Mouse (Mus musculus) urinary bladder, postnatal 25 days (tissue): ENCODE data around the gene Dbh.

Experiments used
- DNase-seq: peaks from one replicate; pipeline ENCODE4 v3.0.0; 2022; ENCODE audit warnings: low spot score

Dbh gene

DNA sequence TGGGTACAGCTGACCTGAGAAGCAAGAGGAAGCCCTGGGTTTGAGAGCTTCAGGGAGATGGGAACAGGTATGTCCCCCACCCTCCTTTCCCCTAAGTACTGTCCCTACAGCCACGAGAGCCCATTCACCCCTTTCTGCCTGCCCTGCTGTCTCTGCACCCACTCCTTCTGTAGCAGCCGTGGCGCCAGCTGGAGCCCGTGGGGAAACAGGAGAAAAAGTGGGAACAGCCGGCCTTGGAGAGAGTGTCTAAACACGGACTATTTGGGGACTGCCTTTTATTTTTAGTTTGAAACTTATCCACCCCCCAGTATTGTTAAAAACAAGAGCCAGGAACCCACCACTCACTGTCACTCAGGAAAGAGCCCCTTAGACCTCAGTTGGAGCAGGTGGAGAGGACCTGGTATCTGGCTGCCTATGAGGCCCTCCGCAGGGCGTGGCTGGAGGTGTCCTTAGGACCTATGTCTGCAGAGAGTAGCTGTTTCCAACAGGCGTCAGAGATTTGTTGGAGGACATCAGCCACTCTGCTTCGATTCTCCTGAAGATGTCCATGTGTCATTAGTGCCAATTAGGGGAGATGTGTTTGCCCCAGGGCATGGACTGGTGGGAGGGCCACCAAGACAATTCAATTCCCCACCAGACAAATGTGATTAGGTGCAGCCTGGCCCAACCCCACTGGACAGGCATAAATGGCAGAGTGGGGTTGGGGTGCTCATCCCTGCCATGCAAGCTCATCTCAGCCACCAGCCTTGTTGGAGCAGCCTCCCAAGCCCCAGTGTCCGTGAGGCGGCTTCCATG, at the start of gene Dbh:
TSS of gene Dbh (plus strand) at position 438 of the 795 bp plus-strand sequence.
- no peak for DNase-seq

DNA sequence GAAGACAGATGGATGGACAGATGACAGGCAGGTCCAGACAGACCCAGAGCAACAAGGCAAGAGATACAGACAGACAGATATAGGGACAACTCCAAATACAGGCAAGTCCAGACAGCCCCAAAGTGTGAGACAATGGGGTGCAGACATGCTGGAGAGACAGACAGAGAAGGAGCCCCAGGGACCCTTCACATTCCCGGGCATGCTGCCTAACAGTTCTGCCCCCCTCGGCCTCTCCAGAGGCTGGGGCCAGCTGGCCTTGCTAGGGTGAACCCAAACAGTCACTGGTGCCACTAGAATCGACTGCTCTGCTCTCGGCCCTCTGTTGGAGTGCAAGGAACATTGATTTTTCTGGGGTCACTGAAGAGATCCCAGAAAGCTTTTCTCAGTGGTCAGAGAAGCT, 46.6 kb upstream of the Dbh start:
- DNase-seq, result no peak

DNA sequence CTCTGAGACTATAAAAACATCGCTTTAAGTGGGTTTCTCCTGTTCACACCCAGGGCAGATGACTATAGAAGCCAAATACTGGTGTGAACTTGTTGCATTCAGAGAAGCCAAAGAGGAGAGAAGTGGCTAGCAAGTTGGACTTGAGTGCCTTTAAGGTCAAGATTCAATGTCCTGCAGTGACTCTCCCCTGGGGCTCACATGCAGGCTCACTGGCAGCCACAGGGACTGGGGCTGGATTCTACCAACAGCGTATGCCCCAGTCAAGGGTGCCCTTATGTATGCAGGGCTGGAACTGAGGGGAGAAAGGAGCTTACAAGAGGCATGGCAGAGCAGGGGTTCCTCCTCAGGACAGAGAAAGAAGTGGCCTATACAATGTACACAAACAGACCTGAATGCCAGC, 45.3 kb upstream of the Dbh start:
- DNase-seq, result no peak

DNA sequence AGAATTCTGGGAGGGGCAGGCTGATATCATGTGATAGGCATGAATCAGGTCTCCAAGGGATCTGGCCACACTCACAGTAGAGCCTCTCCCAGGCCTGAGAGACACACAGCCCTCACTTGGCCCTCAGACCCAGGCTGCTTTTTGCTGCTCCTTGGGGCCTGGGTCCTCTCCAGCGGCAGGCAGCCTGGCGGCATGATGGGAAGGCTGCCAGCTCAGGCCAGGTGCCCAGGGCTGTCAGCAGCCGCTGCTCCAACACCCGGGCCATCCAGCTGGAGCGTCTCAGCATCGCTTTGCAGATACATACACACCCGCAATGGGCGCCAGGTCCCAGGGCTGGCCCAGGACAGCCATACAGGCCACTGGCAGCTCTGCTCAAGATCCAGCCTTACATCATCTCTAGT, 44.8 kb upstream of the Dbh start:
- peak; percentile 31 for DNase-seq

DNA sequence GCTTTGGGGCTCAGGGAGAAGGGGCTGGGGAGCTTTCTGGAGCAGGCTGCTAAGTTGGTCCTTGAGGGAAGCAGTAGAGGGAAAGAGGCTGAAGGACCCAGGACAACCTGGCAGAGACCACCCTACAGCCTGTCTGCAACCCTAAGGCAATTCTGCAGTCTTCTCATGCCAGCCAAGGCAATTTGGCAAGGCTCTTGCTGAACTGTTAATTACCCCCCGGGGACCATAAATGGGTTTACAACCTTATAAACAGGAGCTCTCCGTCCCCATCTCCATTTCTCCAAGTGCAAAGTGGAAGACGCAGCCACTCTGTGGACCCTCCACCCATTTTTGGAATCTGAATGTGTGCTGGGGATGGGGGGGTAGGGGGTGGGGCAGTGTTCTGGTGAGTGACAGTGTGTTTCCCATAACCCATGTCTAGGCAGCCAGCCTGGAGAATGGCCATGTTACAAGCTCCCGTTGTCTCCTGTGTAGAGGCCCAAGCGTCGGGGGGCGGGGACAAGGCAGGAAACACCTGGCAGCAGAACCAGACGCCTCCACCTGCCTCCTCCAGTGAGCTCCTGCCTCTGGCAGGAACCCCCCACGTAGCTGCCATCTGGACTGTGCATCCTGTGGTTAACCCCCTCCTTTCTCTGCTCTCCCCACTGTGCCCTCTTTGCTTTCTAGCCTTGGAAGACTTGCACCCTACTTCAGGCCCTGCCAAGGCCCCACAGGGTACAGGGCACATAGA, 43.2 kb upstream of the Dbh start:
- no peak for DNase-seq

DNA sequence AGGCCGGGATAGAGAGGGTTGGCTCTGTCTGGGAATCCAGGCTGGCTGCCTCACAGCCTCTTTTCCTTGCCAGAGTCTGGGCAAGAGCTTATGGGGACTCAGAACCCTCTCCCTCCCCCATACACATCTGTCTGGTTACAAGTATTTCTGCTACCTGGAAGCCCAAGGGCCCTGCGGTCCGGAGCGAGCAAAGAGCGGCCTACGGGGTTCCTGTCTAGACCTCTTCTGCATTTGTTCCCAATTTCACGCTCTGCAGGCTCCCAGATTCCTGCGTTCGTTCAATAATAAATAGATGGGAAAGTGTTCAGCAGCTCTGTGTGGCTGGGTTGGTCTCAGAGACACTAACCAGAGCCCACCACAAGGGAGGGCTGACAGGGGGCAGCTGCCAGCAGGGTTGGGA, 42.5 kb upstream of the Dbh start:
- no peak for DNase-seq

DNA sequence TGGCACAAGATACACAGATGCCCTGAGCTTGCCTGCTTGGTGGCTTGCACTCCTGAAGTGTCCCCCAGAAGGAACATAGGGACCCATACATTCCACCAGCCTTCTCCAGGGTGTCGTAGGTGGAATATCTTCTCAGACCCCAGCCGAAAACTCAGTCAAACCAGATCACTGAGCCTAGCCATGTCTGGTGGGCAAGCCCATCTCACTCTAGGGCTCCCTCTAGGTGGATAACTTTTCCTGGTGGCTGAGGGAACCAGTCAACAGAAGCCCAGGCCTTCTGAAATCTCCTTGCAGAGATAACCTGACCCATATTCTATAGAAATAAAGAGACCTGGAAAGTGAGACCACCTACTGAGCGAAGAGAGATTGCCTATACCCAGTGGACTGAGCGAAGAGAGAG, 41.9 kb upstream of the Dbh start:
- no peak for DNase-seq

DNA sequence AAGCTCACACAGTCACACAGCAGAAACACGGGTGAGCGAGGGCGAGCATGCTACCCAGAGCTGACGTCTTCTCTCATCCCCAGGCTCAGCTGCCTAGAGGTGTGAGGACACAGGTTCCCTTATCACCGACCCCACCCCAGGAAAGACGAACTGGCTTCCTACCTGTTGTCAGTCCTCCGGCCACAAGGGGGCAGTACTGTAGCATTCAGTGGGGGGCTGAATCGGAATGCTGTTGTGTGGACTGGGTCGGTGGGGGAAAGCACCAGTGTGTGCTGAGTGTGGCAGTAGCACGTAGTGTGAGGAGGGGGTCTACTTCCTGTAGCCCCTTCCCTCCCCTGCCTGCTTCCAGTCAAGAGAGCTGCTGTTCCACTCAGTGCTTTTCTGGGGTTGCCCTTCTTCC, 39.1 kb upstream of the Dbh start:
- peak; percentile 69 for DNase-seq

DNA sequence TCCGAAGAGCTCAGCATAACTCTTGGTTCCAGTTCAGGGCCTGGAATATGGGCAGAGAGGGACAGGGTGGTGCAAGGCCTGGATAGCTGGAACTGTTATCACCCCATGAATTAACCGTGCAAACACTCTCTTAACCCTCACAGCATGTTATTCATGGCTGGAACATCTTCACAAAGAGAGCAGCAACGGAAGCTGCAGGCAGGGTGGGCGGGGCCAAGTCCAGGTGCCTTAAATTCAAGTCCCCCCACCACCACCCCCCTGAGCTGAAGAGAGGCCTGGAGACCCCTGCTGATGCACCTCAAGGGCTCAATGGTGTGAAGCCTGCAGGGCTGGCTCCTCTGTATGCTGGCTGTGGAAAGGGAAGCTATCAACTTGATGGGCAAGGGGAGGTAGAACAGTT, 38.5 kb upstream of the Dbh start:
- DNase-seq, result no peak

DNA sequence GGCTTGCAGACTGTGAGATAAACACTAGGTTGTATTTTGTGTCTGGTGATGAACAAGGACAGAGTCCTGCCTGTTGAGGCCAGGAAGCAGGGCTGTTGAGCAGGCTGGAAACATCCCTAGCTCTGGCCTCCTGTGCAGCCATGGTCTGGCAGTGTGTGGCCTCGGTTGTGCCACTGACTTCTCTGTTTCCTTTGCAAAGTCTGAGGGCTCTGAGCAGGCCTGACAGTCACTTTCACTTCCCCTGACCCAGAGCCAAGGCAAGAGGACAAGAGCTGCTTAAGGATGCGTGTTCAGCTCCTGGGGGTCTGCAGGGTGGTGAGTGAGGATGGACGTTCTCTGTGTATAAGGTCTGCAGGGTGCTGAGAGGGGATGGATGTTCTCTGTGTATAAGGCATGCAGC, 36.0 kb upstream of the Dbh start:
- DNase-seq, result no peak

DNA sequence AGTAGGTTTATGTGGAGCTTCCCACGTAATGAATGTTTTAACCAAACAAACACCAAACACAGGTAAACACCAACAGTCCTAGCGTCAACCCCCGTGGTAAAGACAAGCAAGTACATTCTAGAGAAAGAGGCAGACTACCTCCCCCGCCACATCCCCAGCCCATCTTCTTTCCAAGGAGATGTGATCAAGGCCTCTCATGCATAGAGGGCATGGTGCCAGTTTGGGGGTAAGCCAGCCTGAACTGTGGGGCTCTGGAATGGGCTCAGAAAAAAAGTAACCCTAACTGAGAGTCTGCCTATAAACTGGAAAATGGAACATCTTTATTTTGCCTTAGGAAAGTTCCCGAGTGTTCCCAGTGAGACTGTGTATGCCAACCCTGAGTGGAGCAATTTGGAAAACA, 29.1 kb upstream of the Dbh start:
- DNase-seq, result no peak

DNA sequence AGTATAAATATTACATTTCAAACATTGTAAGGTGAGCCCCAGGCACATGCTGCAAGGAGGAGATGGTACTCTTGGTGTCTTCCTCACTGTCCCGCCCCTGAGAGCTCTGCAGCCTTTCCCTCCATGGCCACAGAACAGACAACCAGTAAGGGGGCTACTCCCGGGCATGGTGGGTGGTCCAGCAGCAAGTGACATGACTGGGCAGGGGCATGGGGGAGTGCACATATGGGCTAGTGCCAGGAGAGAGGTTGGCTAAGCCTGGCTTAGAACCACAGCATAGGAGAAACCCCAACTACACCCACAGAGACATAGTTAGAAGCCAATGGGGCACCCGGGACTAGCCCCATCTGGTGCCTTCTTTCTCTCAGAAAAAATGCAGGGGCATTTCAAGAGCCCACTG, 28.7 kb upstream of the Dbh start:
- DNase-seq, result no peak

DNA sequence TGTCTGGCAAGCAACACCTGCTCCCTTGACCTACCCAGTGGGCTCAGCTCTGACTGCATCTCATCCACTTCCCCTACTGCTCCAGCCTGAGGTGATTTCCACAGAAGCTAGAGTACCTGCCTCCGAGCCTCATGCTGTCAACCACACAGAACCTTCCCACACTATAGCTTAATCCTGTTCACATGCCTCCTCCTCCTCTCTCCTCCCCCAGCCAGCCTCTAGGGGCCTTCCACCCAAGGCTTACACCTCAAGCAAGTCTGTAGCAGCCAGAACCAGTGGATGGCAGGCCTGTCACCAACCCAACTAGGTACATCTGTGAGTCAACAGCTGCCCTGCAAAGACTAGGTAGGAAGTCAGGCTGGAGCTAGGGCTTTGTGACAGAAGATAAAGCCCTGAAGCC, 28.2 kb upstream of the Dbh start:
- DNase-seq, result no peak

DNA sequence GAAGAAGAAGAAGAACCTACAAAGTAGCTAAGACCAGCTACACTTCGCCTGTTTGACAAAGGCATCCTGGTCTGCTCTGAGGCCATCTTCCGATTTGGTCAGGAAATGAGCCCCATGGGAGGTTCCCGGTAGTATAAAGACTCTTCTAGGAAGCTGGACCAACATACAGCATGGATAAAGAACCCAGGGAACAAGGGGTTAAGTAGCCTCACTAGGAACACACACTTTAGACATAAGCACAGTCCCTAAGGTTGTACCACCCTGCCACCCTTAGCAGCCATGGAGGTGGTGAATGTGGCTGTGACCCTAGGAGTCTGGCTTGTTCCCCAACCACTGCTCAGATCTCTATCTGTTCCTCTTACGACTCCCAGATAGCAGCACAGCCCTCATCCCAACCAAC, 26.7 kb upstream of the Dbh start:
- no peak for DNase-seq

DNA sequence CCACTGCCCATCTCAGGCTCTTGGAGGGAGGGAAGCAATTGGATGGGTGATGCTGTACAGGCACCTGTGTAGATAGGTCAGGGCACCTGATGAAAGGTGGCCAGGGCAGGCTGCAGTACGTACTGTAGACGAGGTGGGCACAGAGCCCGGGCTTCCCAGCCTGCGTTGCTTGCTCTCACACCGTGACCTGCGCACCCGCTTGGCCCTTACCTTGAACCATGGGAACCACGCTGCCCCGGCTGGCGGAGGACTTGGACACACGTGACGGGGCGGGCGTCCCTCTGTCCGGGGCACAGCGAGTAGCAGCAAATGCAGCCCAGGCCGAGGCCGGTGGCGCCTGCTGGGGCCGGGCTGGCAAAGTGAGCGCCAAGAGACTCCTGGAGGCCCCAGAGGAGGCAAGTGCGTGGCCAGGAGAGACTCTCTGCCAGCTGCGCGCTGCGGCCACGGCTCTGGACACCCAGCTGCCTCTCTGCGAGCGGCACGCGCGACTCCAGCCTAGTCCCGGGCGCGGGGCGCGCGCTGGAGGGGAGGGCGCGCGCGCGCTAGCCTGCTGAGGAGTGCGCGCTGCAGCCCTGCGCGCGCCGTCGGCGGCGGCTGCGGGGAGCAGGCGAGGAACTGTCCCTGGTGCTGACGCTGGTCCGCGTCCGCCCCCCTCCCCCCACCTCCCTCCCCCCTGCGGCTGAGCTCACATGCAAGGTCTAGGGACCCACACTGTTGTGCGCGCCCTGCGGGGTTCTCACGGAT, 22.9 kb upstream of the Dbh start, which contains the start of gene Fam163b:
TSS of gene Fam163b (minus strand) at position 542 of the 744 bp plus-strand sequence.
- no peak for DNase-seq

DNA sequence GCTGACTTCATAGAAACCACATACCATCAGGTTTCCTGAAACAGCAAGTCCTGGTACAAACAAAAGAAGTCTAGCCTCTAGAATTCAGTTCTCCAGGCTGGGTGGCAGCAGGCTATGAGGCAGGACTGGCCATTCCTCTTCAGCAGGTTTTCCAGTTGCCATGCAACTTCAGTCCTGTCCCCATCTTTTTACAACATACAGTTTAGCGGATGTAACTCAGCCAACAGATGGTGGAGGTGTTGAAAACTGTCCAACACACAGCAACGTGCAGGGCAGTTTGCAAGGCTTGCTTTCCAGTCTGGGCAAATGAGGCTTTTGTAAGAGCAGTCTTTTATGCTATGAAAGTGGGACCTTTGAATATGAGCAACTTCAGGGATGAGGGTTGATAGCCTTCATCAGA, 20.1 kb upstream of the Dbh start:
- no peak for DNase-seq

DNA sequence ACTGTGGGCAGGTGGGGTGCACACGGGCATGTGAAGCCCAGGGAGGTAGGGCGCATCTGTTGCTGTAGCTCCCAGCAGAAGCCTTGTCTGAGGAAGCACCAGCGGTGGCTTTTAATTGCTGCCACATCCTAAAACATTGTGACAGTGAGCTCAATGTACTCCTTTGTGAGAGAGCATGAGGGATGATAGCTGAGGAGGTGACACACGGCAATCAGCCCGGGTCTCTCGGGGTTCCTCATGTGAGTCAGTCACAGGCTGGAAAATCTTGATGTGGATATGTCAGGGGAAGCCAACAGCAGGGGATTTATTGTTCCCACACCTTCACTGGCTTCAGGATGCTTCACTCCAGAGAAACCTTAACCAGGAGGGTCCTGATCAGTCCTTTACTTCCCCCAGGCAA, 18.2 kb upstream of the Dbh start:
- DNase-seq, result no peak

DNA sequence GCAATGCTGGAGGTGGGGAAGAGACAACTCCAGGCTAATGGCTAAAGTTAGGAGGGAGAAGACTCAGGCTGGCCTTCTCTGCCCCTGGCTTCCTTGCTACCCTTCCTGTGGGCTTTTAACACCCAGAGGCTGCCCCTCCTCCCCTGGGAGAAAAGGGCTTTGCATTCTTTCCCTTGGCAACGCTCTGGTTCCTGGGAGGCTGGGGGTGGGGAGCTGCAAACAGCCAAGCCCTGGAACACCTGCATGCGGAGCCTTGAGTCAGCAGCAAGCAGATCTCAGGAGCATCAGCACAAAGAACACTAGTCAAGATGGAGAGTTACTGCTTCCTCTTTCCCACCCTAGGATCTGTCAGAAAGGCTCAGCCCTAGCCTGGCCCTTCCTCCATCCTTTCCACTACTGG, 15.6 kb upstream of the Dbh start:
- no peak for DNase-seq

DNA sequence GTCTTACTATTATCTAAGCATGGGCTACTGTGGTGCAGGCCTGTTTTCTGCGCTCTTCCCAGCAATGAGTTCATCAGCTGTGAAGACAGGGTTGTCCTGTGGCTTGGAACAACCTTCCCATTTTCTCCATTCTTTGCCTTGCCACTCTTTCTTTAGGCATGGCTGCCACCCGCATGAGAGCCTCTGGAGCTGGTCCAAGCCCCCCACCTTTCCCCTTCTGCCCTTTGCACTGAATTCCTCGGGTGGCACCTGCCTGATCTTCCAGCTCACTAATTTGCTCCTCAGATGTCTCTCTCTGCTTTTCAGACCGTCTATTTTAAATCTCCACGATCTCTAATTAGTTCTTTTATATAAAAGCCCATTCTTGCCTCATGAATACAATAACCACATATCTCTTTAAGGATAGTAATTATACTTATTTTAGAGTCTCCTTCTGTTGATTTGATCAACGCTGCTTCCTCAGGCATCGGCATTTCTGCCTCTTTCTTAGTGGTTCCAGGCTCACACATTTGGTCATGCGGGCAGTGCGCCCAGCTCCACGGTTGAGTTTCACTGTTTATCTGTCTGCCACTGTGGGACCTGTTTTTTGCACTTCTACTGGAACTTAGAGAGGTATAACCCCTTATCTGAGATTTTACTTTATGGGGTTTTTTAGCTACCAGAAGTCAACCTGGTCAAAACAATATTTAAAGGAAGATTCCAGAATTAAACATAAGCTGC, 10.4 kb upstream of the Dbh start:
- no peak for DNase-seq

DNA sequence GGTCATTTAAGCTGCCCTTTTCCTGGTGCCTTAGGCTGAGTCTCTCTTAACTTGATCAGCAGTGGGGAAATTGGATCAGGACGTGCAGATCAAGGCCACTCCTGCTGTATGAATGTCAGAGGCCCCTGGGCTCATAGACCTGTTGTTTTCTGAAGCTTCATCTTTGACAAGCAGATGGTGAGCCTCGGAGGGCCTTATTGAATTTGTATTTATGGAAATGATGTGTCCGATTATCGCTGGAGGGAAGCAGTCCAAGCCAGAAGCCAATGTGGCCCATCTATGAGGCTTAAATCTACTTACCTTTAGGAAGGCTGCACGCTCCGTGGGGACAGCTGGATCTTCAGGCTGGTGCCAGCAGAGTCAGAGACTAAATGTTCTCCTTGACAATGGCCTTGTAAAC, 8.4 kb upstream of the Dbh start:
- DNase-seq, result no peak

DNA sequence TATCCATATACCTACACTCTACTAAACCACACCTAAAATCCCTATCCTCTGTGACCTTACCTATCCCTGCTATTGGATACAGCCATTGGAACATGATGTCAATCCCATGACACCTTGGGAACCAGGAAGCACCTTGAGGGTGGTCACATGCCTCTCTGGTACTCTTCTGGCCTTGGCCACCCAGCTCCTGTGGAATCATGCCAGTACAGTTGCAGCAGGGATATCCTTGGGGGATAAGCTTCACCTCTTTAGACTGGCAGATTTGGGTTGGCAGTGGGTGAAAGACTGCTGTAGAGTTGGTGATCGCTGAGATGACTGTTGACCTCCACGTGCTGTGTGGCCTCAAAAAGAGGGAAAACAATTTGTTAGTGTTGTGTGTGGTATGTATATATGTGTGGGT, 3.5 kb upstream of the Dbh start:
- no peak for DNase-seq

DNA sequence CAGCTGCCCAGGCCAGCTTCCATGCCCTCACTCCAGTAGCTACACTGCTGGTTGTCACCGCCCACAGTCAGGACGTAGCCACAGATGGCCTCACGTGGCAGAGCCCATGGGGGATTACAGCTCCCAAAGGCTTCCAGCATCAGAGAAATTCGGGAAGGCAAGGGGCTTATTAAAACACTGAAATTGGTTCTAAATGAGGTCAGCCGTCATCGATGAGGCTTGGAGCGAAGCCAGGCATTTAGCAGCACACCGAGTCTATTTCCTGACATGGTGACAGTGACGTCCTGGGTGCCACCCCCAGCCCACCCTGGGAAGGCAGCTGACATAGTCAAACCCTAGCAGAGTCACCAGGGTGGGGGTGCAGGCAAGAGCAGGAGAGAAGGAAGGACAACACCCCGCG, 2.4 kb upstream of the Dbh start:
- no peak for DNase-seq
